Mouse (Mus musculus): ENCODE results near the gene Ripk3. TPM values are rescaled to one million over a fixed set of nuclear protein-coding genes. Genes with fewer than 3 reads are reported as not detected.

The Ripk3 gene
- total RNA-seq, 2 experiments from 2014 or later = 0.37 to 0.43 TPM

- DNase-seq (ENCODE audit: low spot score in 2 of 2) = peak; percentile 39 to 68
Measured at GRCm38 (mm10) chr14:55762001-55762821, 26.5 kb downstream of the Ripk3 start.

GRCm38 (mm10) chr14:55761163-55761562 lies 27.5 kb downstream of the Ripk3 start, which contains the start of gene Ltb4r2:
TSS of gene Ltb4r2 (plus strand) at chr14:55761428.
- no peak for DNase-seq (ENCODE audit: low spot score in 2 of 2)

GRCm38 (mm10) chr14:55760156-55760555 lies 28.5 kb downstream of the Ripk3 start:
- peak; percentile 84 to 85 for DNase-seq (ENCODE audit: low spot score in 2 of 2)

- peak in 1 of 2 experiments; percentile 47 for DNase-seq (ENCODE audit: low spot score in 2 of 2)
Measured at GRCm38 (mm10) chr14:55758363-55758784, 30.3 kb downstream of the Ripk3 start, which contains the start of gene Cideb. TSS of gene Cideb (minus strand) at chr14:55758458.

GRCm38 (mm10) chr14:55757566-55757965 lies 31.1 kb downstream of the Ripk3 start:
- DNase-seq (ENCODE audit: low spot score in 2 of 2) = no peak

- no peak for DNase-seq (ENCODE audit: low spot score in 2 of 2)
Measured at GRCm38 (mm10) chr14:55747051-55747847, 41.4 kb downstream of the Ripk3 start.

GRCm38 (mm10) chr14:55745861-55746237 lies 42.8 kb downstream of the Ripk3 start:
- no peak for DNase-seq (ENCODE audit: low spot score in 2 of 2)

GRCm38 (mm10) chr14:55745180-55745860 lies 43.3 kb downstream of the Ripk3 start, which contains the start of the genes Dhrs1 and Nop9:
TSS of gene Dhrs1 (minus strand) at chr14:55745690.
TSS of gene Nop9 (plus strand) at chr14:55745693.
- peak; percentile 82 to 84 for DNase-seq (ENCODE audit: low spot score in 2 of 2)

GRCm38 (mm10) chr14:55743711-55744110 lies 45.0 kb downstream of the Ripk3 start:
- DNase-seq (ENCODE audit: low spot score in 2 of 2) = peak; percentile 85 to 88

- no peak for DNase-seq (ENCODE audit: low spot score in 2 of 2)
Measured at GRCm38 (mm10) chr14:55737086-55737687, 51.5 kb downstream of the Ripk3 start.

GRCm38 (mm10) chr14:55735758-55736157 lies 52.9 kb downstream of the Ripk3 start:
- DNase-seq (ENCODE audit: low spot score in 2 of 2) = no peak

- no peak for DNase-seq (ENCODE audit: low spot score in 2 of 2)
Measured at GRCm38 (mm10) chr14:55735334-55735733, 53.3 kb downstream of the Ripk3 start.

Other genes starting within 250 kb of the Ripk3 start
- 10 to 100 TPM; 24.0 to 26.8 TPM for gene Pck2, start 248.6 kb downstream of the Ripk3 start, total RNA-seq (2021)
- 10 to 100 TPM; 66.9 to 72.3 TPM for gene Dcaf11, start 228.9 kb downstream of the Ripk3 start, total RNA-seq (2021)
- 1 to 10 TPM in 1 of 2 experiments, under 1 TPM in 1; 0.98 to 1.1 TPM for gene A730061H03Rik, start 228.5 kb downstream of the Ripk3 start, total RNA-seq (2021)
- gene Fitm1, start 213.2 kb downstream of the Ripk3 start, total RNA-seq (2021) = not detected
- gene Psme1, start 210.7 kb downstream of the Ripk3 start, total RNA-seq (2021) = 10 to 100 TPM; 59.8 to 64.3 TPM
- 10 to 100 TPM; 39.0 to 42.3 TPM for gene Emc9, start 203.6 kb downstream of the Ripk3 start, total RNA-seq (2021)
- gene Psme2, start 197.8 kb downstream of the Ripk3 start, total RNA-seq (2021) = 10 to 100 TPM; 48.3 to 51.6 TPM
- gene Rnf31, start 197.2 kb downstream of the Ripk3 start, total RNA-seq (2021) = 10 to 100 TPM; 34.6 to 37.0 TPM
- 1 to 10 TPM; 8.2 to 8.5 TPM for gene Irf9, start 185.3 kb downstream of the Ripk3 start, total RNA-seq (2021)
- gene Rec8, start 170.8 kb downstream of the Ripk3 start, total RNA-seq (2021) = 1 to 10 TPM; 2.0 to 2.6 TPM
- gene Ipo4, start 152.9 kb downstream of the Ripk3 start, total RNA-seq (2021) = 100 to 1,000 TPM; 120 to 145 TPM
- gene Gm49378, start 151.0 kb downstream of the Ripk3 start, total RNA-seq (2021) = 1 to 10 TPM in 1 of 2 experiments, under 1 TPM in 1; 0.18 to 4.2 TPM
- 10 to 100 TPM; 49.0 to 51.1 TPM for gene Tm9sf1, start 145.1 kb downstream of the Ripk3 start, total RNA-seq (2021)
- under 1 TPM; 0.81 to 0.90 TPM for gene Tssk4, start 138.7 kb downstream of the Ripk3 start, total RNA-seq (2021)
- 10 to 100 TPM; 46.9 to 47.8 TPM for gene Mdp1, start 128.4 kb downstream of the Ripk3 start, total RNA-seq (2021)
- 10 to 100 TPM; 27.5 to 27.6 TPM for gene Gmpr2, start 116.9 kb downstream of the Ripk3 start, total RNA-seq (2021)
- 100 to 1,000 TPM; 298 to 325 TPM for gene Nedd8, start 116.7 kb downstream of the Ripk3 start, total RNA-seq (2021)
- 10 to 100 TPM; 13.9 to 17.0 TPM for gene Tinf2, start 107.0 kb downstream of the Ripk3 start, total RNA-seq (2021)
- under 1 TPM in 1 of 2 experiments, not detected in 1; 0.23 TPM for gene Tgm1, start 74.9 kb downstream of the Ripk3 start, total RNA-seq (2021)
- 10 to 100 TPM; 41.4 to 41.8 TPM for gene Rabggta, start 66.6 kb downstream of the Ripk3 start, total RNA-seq (2021)
- 100 to 1,000 TPM in 1 of 2 experiments, 10 to 100 TPM in 1; 96.3 to 102 TPM for gene Dhrs1, start 43.2 kb downstream of the Ripk3 start, total RNA-seq (2021)
- 10 to 100 TPM; 15.7 to 17.3 TPM for gene Nop9, start 43.2 kb downstream of the Ripk3 start, total RNA-seq (2021)
- gene Cideb, start 30.4 kb downstream of the Ripk3 start, total RNA-seq (2021) = 1 to 10 TPM in 1 of 2 experiments, under 1 TPM in 1; 0.43 to 1.3 TPM
- gene Ltb4r2, start 27.4 kb downstream of the Ripk3 start, total RNA-seq (2021) = under 1 TPM; 0.30 to 0.38 TPM
- gene Ltb4r1, start 22.9 kb downstream of the Ripk3 start, total RNA-seq (2021) = under 1 TPM; 0.46 to 0.55 TPM
- gene Adcy4, start 4.8 kb downstream of the Ripk3 start, total RNA-seq (2021) = 1 to 10 TPM; 3.9 to 4.2 TPM
- gene Nfatc4, start 34.3 kb upstream of the Ripk3 start, total RNA-seq (2021) = 1 to 10 TPM; 3.5 to 4.0 TPM
- 10 to 100 TPM; 11.3 to 11.4 TPM for gene Nynrin, start 65.1 kb upstream of the Ripk3 start, total RNA-seq (2021)
- under 1 TPM; 0.38 to 0.69 TPM for gene Cbln3, start 95.5 kb upstream of the Ripk3 start, total RNA-seq (2021)
- gene Khnyn, start 96.1 kb upstream of the Ripk3 start, total RNA-seq (2021) = 10 to 100 TPM; 11.5 to 11.9 TPM
- gene Sdr39u1, start 111.4 kb upstream of the Ripk3 start, total RNA-seq (2021) = 10 to 100 TPM; 73.9 to 76.0 TPM
- 1 to 10 TPM in 1 of 2 experiments, under 1 TPM in 1; 0.48 to 1.2 TPM for gene Cma1, start 155.8 kb upstream of the Ripk3 start, total RNA-seq (2021)
- gene Cma2, start 162.1 kb upstream of the Ripk3 start, total RNA-seq (2021) = not detected
- not detected for gene Mcpt1, start 229.1 kb upstream of the Ripk3 start, total RNA-seq (2021)
- not detected for gene Mcpt9, start 241.6 kb upstream of the Ripk3 start, total RNA-seq (2021)